8 mouse cellular contexts compared by ENCODE assay signal in the genomic region with DNA sequence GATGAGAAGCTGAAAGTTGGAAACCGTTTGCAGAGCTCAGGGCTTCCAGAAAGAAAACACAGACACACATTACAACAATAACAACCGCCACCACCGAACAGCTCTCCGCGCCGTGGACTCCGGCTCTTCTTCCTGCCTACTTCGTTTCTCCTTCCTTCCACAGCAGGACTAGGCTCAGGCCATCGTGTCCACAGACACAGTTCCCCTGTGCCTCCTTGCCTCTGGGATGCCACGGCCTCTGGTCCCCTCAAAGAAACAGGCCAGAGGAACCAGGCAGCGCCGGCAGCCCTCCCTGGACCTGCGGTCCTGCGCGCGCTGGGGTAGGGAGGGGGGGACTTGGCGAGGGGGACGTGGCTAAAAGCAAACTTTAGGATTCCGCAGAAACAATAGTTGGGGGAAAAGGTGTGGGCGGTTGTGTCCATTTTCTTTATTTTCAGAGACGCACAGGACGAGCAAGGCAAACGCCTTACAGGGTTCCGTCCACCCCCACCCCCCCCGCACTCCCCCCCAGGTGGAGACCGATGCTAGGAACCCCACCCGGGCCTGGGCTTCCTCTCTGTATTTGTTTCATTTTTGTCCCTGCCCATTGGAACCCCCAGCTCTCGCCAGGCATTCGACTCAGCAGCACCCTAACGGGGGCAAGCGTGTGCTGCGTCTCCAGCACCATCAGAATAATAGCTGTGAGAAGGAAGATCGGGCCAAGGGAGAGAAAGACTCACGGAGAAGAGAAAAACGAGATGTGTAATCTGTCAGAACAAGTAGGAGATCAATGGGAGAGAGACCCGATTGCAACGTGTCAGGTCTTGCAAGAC. TPM values are rescaled to one million over a fixed set of nuclear protein-coding genes. Genes with fewer than 3 reads are reported as not detected.
DNase-seq lines count a peak whose midpoint lies in the region; ATAC-seq and TF ChIP-seq lines count a peak whose summit lies in the region.

No protein-coding gene starts in this region.

- DNase-seq in lung, adult 2 months, result peak; percentile 66
- no peak for DNase-seq in lung, postnatal 25 days (ENCODE audit: low spot score)
- DNase-seq in cerebellum, postnatal 10 days, result peak; percentile 62 to 66
- peak; percentile 41 for DNase-seq in gastrocnemius, postnatal 10 days
- DNase-seq in intestine, embryonic 14.5 days (ENCODE audit: low spot score), result peak; percentile 80
- peak; percentile 23 for DNase-seq in yolk sac, embryonic 10.5 days (ENCODE audit: low spot score)

- under 1% methylated on average over 37 of the region's 37 CpGs for WGBS in lung, adult 2 months
- 2% methylated on average over 37 of the region's 37 CpGs for WGBS in intestine, embryonic 14.5 days
- WGBS in liver, embryonic 12.5 days (ENCODE audit: insufficient replicate concordance), result 1% methylated on average over 36 of the region's 37 CpGs
- WGBS in neural tube, embryonic 13.5 days, result under 1% methylated on average over 37 of the region's 37 CpGs

- TF ChIP-seq CTCF in lung, adult 2 months (IDR thresholded peaks at IDR 0.05; ENCODE audit: insufficient read depth, low read length), result no peak

- H3K36me3 ChIP-seq in intestine, embryonic 14.5 days (ENCODE audit: control insufficient read depth, insufficient read depth, low read length), result no peaks in the 10 kb centered on the region
- no peaks in the 10 kb centered on the region for H3K36me3 ChIP-seq in liver, embryonic 12.5 days
- H3K36me3 ChIP-seq in neural tube, embryonic 13.5 days, result no peaks in the 10 kb centered on the region

- no peak for ATAC-seq in intestine, embryonic 14.5 days (replicated peaks; ENCODE audit: low FRiP score, low TSS enrichment, low read depth)
- ATAC-seq in liver, embryonic 12.5 days, result peak; percentile 3; the same call in 1 of the 2 replicates
- no peak for ATAC-seq in neural tube, embryonic 13.5 days (ENCODE audit: low read depth)

- TF ChIP-seq POLR2A in lung, adult 2 months (IDR thresholded peaks at IDR 0.05; ENCODE audit: borderline replicate concordance, extremely low read depth, low read depth, low read length), result peak; percentile 47; the same call in 1 of the 2 replicates

- peak overlapping the region; percentile 92 for H3K27ac ChIP-seq in intestine, embryonic 14.5 days (ENCODE audit: low read depth)
- peak overlapping the region; percentile 96 for H3K27ac ChIP-seq in liver, embryonic 12.5 days
- H3K27ac ChIP-seq in neural tube, embryonic 13.5 days (replicated peaks), result peak overlapping the region; percentile 98

- peak overlapping the region; percentile 97 for H3K4me2 ChIP-seq in intestine, embryonic 14.5 days (ENCODE audit: low read length)
- H3K4me2 ChIP-seq in liver, embryonic 12.5 days, result peak overlapping the region; percentile 98
- H3K4me2 ChIP-seq in neural tube, embryonic 13.5 days, result peak overlapping the region; percentile 80

- H3K9ac ChIP-seq in intestine, embryonic 14.5 days (ENCODE audit: low read length), result peak overlapping the region; percentile 84
- peak overlapping the region; percentile 97 for H3K9ac ChIP-seq in liver, embryonic 12.5 days
- H3K9ac ChIP-seq in neural tube, embryonic 13.5 days, result peak overlapping the region; percentile 93

- H3K4me1 ChIP-seq in lung, adult 2 months (ENCODE audit: control insufficient read depth, insufficient read depth, low read length), result peaks cover 5% of the 10 kb centered on the region; the same call in 1 of the 2 replicates
- H3K4me1 ChIP-seq in intestine, embryonic 14.5 days (replicated peaks; ENCODE audit: control insufficient read depth, insufficient read depth, low read length), result peaks cover 12% of the 10 kb centered on the region
- peaks cover 34% of the 10 kb centered on the region for H3K4me1 ChIP-seq in liver, embryonic 12.5 days
- H3K4me1 ChIP-seq in neural tube, embryonic 13.5 days (replicated peaks), result peaks cover 38% of the 10 kb centered on the region

- no peaks in the 10 kb centered on the region for H3K27me3 ChIP-seq in intestine, embryonic 14.5 days (replicated peaks; ENCODE audit: control insufficient read depth, insufficient read depth, low read length)
- no peaks in the 10 kb centered on the region for H3K27me3 ChIP-seq in liver, embryonic 12.5 days (replicated peaks)
- H3K27me3 ChIP-seq in neural tube, embryonic 13.5 days, result no peaks in the 10 kb centered on the region

- peak overlapping the region; percentile 85 for H3K4me3 ChIP-seq in lung, adult 2 months (replicated peaks; ENCODE audit: extremely low read depth, low read depth, low read length)
- H3K4me3 ChIP-seq in intestine, embryonic 14.5 days (ENCODE audit: low read depth, low read length), result peak overlapping the region; percentile 91
- peak overlapping the region; percentile 84 for H3K4me3 ChIP-seq in liver, embryonic 12.5 days
- H3K4me3 ChIP-seq in neural tube, embryonic 13.5 days, result peak overlapping the region; percentile 84

- no peaks in the 10 kb centered on the region for H3K9me3 ChIP-seq in intestine, embryonic 14.5 days (ENCODE audit: control insufficient read depth, low read length)
- no peaks in the 10 kb centered on the region for H3K9me3 ChIP-seq in liver, embryonic 12.5 days (replicated peaks)
- H3K9me3 ChIP-seq in neural tube, embryonic 13.5 days, result no peaks in the 10 kb centered on the region

RNA-seq across cellular contexts. Expression of a gene that starts 1.4 kb away (rescaled TPM):
- 17.0 and 21.5 TPM in 2 replicates for polyA plus RNA-seq in lung, adult 2 months (2012; rRNA removed)
- total RNA-seq in gastrocnemius, postnatal 10 days (2021), result 10 to 100 TPM; 27.7 to 31.0 TPM
- polyA plus RNA-seq in intestine, embryonic 14.5 days (2014; fragmentation: Nextera tagmentation; extraction: Ambion mirVana), result 30.4 and 37.5 TPM in 2 replicates
- polyA plus RNA-seq in liver, embryonic 12.5 days (2016; fragmentation: Nextera tagmentation; extraction: Ambion mirVana), result 38.3 and 39.3 TPM in 2 replicates
- 59.8 and 66.5 TPM in 2 replicates for polyA plus RNA-seq in neural tube, embryonic 13.5 days (2015; fragmentation: Nextera tagmentation; extraction: Ambion mirVana)

RNA-seq across cellular contexts. Expression of a gene that starts 59.8 kb away (rescaled TPM):
- not detected in 2 replicates for polyA plus RNA-seq in lung, adult 2 months (2012; rRNA removed)
- total RNA-seq in gastrocnemius, postnatal 10 days (2021), result not detected
- 2.2 TPM in 1 of 2 replicates, not detected in the other for polyA plus RNA-seq in intestine, embryonic 14.5 days (2014; fragmentation: Nextera tagmentation; extraction: Ambion mirVana)
- not detected in 2 replicates for polyA plus RNA-seq in liver, embryonic 12.5 days (2016; fragmentation: Nextera tagmentation; extraction: Ambion mirVana)
- polyA plus RNA-seq in neural tube, embryonic 13.5 days (2015; fragmentation: Nextera tagmentation; extraction: Ambion mirVana), result not detected in 2 replicates
